Mouse (Mus musculus) thymus, postnatal 14 days (tissue): Measurements from ENCODE around the gene Crbn.

Experiments
- DNase-seq: peaks from one replicate; pipeline ENCODE4 v3.0.0; 2021

Crbn gene

DNA sequence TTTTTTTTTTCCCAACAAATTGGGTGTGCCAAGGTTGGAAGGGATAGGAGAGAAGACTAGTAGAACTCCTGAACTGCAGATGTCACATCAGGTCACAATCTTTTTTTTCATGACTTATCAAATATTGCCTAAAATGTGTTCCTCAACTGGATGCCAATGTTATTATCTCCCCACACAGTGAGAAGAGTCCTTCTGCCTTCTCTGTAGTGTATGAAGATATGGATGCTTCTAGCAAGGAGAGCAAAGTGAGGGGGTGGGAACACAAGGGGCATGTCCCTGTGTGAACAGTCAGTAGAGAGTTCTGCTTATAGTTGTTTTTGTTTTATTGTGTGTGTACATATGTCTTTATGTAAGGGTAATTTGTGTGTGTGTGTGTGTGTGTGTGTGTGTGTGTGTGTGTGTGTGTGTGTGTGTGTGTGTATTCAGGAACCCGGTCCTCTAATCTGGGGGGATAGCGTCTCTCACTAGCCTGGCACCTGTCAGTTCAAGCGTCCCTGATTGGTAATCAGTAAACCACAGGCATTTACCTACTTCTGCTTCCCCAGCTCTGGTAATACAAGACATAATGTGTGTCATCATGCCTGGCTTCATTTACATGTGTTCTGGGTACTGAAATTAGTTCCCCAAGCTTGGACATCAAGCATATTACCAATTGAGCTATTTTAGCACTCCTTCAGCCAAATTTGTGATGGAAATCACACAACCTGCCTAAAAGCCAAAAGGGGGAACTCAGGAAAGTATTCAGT, 39.2 kb downstream of the Crbn start:
- DNase-seq = no peak

DNA sequence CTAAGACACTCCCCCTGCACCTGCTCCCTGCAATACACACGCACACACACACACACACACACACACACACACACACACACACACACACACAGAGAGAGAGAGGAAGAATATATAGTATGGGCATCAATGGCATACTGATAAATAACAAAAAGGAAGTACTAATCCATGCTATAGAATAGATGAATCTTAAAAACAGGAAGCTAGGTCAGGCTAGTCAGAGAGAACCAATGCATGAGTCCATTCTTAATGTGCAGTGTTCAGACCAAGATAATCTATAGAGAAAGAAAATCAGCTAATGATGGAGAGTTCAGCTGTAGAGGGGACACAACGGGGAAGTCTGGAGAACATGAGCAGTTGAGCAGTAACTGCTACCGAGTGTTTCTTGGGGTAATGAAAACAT, 41.6 kb downstream of the Crbn start:
- no peak for DNase-seq

DNA sequence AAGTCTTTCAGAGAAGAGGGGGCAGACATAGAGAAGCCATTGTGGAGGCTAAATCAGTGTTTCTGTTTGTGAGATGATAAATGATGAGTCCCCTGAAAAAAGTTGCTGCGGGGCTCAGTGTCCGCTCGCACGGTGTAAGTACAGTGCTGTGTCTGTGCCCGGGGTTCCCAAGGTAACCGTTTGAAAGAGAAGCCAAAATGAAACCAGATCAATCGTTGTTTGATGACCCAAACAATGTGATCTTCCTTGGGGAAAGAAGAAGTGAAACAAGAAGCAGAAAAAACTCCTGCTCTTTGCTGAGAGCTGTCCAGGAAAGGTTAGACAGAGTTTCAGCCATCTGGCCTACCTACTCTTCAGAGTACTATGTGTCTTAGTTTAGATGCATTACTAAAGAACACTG, 49.6 kb downstream of the Crbn start:
- no peak for DNase-seq

DNA sequence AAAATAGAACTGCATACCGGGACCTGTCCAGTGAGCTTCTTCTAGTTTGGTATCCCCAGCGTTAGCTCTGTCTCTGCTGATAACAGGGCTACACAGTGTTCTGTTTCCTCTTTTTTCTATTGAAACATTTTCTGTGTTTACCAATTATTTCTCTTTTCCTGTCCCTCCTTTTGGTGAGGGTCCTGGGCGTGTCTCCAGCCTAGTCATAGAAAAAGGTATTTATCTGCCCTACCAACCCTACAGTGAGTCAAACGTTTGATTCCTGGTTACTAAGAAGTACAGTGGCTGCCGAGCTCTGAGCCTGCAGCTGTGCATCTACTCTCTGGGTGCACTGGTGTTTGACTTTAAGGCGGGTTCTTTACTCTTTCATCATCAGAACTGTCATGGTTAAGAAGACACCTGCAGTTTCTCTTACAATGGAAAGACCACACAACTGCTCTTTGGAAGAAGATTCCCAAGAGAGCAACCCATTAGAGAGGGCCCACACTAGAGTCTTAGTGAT, 50.9 kb downstream of the Crbn start, which contains the start of gene Il5ra:
TSS of gene Il5ra (minus strand) at position 151 of the 502 bp plus-strand sequence.
- peak; percentile 50 for DNase-seq

DNA sequence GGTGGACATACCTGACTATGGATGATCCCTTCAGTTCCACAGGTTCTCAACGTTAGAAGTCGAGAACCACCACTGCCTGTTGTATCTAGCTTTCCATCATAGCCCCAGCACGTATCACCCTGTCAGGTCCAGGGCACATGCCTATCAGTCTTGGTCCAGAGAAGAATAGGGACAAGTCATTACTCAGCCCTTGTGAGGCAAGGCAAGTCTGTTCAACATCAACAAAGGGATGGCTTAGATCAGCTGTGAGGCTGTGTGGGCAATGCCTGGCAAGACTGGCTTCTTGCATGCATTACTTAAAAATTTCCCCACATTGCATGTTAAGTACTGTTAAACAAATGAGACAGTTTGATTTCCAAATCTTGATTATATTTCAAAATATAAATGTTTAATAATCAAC, 52.1 kb downstream of the Crbn start:
- DNase-seq = no peak

DNA sequence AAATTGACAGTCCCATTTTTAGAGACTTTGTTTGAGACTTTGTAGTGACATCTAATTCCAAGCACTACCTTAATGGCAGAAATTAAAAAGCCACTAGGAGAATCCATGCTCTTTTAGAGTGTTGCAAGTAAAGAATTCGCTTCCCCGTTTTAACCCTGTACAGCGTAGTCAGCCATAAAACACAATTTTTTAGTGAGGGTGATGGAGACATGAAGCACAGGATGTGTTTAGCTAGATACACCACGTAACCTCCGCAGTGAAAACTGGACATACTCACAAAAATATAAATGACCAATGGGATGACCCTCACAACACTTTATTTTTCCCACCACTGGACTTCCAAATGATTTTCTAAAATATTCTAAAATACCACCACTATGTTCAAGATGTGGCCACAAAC, 52.6 kb downstream of the Crbn start:
- no peak for DNase-seq

DNA sequence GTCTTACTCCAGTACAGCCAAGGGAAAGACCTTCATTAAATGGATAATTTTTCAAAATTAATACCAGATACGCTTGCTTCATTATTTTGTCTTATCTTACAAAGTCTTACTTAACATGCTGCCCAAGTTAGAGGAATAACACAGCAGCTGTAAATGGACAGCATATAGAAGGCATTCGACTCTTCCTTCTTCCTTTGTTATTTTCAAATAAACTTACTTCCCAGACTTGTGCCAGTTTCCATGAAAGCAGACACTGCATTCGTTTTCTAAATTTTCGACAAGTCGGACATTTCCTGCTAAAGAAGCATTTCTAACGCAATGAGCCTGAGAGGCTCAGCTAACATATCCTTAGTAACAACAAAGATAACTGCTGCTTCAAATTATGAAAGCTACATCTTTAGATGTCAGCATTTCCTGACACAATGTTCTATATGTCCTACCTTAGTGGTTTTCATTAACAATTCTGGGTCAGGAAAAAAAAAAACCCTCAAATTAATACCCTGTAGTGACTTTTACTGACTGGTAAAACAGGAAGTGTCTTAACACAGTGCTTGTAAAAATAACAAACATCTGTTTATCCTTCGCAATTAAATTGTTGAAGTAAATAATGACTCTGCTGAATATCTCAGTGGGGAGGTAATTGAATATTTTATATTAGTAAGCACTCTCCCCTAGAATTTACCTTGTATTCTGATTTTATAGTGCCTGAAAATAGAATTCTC, 54.0 kb downstream of the Crbn start:
- no peak for DNase-seq

DNA sequence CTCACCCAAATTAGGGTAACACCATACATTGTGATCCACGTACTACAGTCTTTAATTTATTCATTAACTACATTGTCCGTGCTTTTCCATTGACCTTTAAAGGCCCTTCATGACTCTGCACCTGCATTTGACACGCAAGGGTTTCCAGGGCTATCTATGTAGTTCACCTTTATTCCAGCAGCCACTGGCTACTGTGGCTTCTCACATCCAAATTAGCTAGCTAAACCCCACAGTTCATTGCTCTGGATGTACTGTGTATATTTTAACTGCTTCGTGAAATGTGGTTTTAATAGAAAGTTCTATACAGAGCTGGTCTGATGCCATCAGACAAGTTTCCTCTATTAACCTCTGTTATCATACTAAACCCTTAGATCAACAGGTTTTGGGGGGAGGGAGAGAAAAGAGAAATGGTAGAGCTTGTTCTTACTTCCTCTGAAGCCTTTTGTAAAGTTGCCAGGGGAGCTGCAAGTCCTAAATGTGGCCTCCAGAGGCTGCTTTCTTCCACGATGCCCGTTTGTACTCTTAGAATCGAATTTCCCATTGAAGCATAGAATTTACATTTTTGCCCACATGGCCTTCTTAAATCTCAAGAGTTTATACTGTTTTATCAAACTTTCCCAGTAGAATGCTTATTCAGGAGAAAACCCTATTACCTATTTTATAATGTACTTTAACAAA, 56.2 kb downstream of the Crbn start:
- DNase-seq = no peak

DNA sequence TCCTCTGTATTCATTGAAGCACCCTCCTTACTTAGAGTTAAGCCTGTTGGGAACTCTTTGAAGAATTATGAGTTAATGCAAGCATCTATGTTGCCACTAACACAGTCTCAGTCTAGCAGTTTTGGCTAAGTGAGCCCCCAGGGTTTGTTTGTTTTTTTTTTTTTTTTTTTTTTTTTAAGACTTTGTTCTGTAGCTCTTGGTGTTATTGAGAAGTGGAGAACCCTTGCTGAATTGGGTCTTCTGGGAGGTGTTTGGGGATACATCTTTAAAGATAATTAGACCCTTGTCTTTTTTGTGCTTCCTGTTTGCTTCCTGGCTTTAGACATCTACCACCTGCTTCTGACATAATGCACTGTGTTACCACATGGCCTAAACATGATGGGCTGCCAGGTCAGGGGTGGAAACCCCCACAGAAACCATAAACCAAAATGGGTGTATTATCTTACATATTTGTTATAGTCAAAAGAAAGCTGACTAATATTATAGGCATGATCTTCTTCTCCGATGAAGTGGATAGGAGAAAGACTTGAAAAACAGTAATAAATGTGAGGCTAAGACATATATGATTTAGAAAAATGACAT, 59.5 kb downstream of the Crbn start:
- no peak for DNase-seq

DNA sequence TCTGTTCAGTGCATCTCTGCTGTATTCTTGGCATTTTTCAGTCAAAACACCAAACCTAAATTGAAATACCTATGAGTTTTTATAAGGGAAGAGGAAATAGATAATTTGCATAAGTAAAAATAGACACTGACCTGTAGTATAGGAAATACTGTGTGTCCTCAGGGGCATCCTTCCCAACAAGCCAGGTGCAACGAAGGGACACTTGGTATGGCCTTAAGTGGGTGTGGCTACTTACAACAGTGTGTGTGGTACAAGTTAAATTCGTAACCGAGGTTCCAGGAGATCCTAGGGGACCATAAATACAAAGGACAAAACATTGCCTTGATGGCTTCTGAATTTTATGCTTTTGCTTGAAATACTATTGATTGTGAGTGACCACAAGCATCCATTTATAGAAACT, 61.6 kb downstream of the Crbn start:
- DNase-seq = no peak

DNA sequence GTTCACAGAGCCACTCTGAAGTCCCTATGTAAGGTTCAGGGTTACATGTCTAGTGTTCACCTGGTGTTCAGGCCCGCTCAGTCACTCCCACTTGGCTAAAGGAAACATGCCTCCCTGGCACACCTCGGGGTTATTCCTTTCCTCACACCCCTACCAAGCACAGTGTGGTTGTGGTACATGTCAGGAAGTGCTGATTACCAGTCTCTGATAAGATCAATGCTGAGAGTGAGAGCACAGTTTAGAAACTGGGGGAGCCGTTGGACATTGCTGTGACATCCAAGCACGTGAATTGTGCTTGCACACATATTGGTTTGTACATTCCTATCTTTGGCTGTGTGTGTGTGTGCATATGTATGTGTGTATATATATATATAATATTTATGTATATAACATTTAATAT, 67.3 kb downstream of the Crbn start:
- DNase-seq = no peak
